Mouse (Mus musculus) layer of hippocampus, adult 9-11 months (tissue): ENCODE results near the gene Sardh.

Source experiments
- DNase-seq: peaks from one replicate; pipeline ENCODE4 v3.0.0; 2022

The Sardh gene

DNA sequence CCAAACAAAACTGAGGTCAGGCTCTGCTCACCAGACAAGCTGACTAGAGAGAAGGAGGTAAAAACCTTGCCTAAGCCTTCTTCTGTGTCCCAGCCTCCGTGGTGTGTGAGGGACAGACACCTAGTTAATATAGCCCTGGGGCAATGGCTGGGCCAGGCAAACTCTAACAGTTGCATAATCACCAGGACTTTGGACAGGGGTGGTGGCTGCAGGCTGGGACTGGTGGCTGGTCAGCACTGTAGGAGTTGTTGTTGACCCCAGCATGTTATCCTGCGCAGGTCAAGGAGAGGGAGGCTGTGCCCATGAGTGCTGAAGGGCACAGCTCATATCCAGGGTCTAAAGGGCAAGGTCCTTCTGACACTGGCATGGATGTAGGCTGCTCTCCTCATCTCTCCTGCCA is at the start of gene Sardh:
Gene Sardh, minus strand, starts transcription at position 127 of the 400 bp plus-strand sequence.
- no peak for DNase-seq

DNA sequence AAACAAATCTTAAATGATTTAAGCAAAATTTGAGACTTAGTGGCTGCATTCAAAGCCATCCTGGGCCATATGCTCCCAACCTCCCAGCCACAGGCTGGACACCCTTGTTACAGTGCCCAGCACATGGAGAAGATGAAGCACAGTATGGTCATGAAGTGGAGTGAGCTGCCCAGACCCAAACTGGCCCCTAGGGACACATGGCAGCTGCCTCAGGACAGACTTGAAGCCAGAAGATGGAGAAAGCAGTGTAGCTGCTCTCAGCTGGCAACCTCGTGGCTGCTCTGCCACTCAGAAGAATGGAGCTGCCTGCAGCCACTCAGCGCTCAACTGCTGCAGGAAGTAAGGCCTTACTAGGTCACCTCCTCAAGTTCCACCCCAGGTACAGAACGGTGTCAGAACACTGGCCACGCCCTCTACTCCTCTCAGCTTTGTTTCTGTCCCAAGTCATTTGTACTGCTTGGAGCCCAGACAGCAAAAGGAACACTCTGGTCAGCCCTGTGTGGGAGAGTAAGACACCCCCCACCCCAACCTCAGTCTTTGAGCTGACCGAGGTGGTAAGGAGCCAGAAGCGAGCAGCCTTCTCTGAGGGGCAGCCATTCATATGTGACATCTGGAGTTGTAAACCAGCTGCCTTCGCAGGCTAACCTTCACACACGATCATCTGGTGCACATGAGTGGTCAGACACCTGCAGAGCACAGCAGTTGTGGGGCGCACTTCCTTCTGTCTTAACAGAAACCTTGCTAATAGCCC is 48.7 kb upstream of the Sardh start:
- no peak for DNase-seq

DNA sequence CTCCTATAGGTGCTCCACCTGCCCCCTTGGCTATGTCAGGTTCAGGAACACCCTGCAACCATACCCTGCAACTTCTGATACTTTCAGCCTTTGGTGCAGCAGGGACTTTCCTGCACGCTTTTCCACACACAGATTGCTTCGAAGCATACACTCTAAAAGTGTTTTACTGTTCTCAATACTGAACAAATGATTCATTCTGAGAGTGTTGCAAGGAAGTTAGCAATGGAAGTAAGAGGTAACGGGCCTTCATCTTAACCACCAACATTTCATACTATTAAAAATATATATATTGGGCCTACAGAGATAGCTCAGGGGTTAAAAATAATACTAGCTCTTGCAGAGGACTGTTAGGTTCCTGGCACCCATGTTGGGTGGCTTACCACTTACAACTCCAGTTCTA is 46.6 kb upstream of the Sardh start:
- no peak for DNase-seq

DNA sequence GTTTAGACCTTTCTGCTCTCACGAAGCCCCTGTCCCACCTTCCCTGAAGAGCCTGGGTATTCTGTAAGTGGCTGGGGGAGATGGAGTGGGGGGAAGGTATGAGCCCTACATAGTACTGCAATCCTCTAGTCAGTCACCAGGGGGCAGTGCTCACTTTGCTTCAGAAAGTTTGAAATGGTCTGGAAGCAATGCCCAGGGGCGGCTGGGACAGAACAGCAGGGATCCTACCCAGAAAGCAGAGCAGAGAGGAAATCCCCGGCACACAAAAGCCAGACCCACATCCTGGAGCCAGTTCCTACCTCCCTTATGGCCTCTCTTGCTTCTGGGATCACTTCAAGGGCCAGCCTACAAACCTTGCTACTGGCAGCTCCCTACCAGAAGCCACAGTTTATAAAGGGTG is 40.9 kb upstream of the Sardh start:
- DNase-seq: peak; percentile 69

DNA sequence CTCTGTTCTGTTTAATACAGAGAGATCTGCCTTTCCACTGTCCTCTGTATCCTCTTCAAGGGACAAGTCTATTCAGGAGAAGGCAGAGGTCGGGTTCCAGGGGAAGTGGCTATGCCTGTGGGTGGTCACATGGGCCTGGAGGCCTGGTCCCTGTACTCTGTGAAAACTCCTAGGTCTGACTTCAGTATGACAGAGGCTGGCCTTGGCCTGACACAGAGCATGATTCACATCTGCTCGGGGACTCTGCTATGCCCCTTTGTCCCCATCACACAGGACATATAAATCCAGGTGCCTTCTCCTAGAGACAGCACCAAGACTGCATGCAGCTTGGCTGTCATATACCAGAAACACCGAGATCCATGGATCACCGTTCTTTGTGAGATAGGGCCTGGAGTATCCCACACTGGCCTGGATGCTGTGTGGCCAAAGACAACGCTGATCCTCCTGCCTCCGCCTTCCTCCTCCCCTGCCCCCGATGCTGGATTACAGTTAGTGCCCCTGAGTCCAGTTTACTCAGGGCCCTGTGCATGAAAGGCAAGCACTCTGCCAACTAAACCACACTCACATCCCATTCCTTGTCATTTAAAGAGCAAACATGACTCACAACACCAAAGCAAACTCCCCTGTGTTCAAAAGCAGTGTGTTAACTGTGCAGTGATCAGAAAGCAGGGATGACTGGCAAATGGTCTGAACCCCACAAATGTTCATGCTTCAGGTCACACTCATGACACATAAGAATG is 39.0 kb upstream of the Sardh start:
- DNase-seq: no peak

DNA sequence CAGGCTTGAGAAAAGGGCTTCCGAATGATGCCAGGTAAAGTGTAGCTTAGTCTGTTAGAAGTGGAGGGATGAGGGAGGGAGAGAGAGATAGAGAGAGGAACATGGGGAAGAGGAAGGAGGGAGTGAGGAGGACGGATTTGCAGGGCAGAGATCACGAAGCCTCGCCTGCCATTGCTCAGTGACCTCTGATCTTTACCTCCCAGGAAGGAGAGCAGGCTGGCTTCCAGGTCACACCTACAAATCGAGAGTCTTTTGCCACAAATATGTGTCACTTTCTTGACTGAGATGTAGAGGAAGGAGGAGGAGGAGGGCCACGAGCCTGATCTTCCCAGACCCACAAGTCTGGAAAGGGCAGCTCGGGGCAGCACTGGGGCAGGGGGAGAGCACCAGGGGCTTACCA is 36.3 kb upstream of the Sardh start:
- DNase-seq: no peak

DNA sequence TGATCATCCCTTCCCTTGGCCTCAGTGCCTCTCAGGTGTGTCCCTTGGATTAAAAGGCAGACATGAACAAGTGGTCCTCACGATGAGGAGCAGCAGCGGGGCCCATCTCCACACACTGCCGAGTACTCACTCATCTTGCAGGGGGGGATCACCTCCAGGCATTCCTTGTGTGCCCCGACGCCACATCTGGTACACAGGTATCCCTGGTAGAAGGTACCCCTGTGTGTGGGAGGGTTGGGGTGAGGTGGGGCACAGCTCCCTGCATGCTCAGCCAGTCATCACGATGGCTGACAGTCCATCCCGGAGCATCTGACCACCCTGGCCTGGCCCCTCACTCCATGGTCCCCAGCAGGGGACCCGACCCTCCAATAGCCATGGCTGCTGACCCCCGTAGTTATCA is 33.6 kb upstream of the Sardh start:
- DNase-seq: no peak

DNA sequence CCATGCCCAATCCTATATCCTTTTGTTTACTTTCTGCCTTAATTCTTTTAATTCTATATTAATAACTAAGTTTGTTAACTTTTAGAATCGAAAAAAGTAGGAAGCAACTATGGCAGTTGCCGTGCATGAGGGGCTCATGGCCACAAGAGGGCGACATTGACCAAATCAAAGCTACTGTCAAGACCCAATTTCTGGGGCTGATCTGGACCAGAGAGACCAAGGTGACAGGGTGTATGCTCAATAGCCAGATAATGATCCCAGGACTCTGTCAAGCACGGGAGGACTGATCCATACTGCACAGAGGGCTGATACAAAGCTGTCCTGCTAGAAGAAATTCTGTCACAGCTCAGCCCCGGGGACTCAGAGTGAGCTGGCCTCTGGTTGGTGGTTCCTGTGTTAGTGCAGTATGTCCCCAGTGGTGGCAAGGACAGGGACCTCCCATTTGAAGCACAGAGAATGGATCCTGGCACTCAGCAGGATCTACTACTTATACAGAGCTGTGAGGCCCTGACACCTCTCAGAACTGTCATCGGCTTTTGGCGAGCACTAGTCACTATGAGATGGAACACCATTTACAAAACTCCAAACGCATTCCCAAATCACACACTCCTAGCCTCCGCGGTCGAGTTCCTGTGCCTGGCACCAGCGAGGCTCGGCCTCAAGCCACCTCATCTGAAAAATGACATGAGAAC is 32.9 kb upstream of the Sardh start:
- peak; percentile 38 for DNase-seq

DNA sequence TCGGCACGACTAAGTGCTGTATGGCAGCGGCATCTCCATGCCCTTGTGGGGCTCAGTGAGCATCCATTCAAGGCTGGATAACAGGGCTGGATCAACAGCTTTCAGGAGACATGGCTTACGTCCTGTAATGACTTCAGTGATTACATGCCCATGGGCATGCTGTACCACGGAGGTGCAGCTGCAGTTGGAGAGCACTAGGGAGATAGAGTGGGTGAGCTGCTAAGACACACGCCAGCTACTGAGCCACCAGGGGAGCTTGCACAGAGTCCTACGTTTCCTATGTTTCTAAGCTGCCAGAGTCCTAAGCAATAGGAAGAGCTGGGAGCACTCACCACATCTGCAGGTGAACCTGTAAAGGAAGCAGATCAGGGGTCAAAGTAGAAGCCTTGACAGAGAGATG is 30.7 kb upstream of the Sardh start:
- no peak for DNase-seq

DNA sequence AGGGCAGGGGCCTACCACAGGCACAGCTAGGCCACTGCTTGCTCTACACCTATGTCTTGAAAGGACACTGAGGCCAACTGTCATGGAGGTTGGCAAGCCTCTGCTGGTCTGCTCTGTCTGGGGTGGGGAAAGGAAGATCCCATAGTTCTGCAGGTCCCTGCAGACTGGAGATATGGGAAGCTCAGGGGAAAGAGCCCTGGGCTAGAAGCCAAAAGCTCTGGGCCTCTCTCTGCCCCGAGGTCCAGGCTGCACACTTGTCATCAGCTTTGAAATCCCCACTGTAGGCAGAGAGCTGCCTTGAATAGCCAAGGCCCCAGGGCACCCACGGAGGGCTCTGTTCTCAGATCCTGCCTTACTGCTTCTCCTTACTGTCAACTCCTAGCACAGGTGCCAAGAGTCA is 20.2 kb upstream of the Sardh start:
- no peak for DNase-seq

DNA sequence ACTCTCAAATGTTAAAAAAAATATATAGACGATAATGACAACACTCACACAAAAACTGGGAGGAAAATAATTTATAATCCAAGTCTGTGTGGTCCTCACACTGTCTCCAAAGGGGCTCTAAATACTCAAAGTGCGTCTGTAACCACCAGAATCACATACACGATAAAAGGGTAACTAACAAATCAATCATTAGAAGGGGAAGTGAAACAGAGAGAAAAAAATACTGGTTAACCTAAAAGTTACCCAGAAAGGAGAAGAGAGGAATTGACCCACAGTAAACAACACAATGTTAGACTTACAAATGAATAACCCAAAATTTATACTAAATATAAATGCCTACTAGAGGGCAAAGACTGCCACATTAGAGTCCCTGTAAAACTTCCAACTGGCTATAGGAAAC is 17.7 kb upstream of the Sardh start:
- no peak for DNase-seq

DNA sequence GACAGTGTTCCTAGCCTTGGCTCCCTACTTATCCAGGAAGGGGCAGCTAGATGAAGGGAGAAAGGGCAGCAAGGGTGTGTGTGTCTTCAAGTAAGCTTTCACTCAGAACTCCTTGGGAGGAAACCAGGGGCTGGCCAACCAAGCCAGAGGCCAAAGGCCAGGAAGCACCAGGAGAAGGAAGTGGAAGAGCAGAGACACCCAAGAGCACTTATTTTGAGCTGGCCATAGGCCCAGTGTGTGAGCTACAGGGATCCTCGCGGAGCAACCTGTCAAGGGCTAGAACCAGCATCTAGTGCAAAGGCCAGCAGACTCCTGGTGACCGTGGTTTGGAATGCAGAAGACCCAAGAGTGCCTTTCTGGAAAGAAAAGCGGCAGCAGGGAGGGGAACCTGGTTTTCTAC is 14.8 kb upstream of the Sardh start:
- no peak for DNase-seq

DNA sequence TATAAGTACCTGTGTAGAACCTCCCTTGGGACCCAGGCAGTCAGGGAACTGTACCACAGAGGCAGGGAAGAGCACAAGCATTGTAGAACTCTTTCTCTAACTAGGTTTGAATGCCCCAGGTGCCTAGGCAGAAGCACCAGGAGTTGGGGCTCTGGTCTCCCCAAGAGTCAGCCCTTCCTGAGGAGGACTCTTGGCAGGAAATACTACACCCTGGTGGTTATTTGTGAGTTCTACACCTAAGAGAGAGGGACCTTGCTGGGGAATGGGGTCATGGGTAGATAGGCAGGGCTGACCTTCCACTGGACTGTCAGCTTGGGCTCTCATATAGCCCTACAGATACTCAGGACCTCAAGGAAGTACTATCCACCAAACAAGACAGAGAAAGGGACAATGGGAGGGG is 3.3 kb upstream of the Sardh start:
- no peak for DNase-seq

DNA sequence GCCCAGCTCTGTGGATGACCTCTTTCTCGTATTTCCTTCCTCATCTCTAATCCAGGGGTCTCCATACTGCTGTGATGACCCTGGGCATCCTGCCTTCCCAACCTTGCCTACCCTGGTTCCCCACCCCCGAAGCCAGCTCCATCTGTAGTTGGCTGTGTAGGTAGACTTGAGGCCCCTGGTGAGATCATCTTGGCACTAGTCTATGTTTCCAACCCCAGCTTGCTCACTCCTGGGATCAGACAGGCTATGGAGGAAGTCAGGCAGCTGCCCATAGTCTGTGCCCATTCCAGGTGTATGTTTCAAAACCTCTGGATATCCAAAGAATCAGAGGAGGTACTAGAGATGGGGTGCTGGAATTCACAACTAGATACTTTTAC is 662 bp downstream of the Sardh start:
- DNase-seq: no peak

DNA sequence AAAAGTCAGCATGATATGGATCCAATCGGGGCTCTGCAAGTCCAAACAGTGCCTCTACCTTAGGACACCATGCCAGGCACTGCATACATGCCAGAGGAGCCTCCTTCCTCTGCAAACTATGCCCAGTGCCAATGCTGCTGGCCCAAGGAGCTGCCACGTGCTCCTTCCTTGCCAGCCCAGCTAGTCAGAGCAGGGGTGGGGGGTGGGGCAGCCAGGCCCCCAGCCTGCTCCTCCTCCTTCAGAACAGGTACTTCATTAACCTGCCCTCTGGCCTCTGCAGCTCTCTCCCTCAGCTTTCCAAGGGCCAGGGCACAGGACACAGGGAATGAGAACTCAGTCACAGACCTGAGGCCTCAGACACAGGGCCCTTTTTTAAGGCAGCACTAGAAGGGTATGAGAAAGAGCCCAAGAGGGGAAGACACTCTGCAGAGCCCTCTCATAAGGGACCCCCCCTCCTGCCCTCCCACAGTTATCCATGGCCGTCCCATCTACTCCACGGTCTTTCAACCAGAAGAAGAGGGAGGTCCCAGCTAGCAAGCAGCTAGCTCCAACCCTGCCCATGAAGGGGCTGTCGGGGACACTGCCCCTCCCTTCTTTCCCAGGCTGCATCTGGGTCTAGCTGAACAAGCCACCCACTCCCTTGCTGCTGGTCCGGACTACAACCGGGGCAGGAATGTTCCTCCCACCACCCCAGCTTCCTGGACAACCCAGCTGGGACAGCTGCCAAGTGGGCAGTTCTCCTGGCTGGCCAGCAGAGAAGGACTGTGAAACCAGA is 1.2 kb downstream of the Sardh start:
- DNase-seq: peak; percentile 87

DNA sequence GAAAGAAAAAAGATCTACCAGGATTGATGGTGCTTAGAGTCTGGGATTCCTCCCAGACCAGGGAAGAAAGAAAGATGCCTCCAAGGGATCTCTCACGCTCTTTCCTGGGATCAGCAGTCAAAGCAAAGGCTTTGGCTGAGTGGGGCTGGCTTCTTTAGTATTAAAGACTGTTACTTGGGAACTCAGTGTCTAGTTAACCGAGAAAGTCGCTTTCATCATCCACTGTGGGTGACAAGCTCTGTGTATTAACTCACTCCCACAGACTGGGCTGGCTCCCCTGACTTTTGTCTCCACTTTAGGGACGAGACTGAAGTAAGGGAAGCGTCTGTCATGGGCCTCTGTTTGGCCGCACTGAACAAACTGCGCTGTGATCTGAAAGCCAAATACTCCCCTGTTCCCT is 2.2 kb downstream of the Sardh start:
- DNase-seq: no peak

DNA sequence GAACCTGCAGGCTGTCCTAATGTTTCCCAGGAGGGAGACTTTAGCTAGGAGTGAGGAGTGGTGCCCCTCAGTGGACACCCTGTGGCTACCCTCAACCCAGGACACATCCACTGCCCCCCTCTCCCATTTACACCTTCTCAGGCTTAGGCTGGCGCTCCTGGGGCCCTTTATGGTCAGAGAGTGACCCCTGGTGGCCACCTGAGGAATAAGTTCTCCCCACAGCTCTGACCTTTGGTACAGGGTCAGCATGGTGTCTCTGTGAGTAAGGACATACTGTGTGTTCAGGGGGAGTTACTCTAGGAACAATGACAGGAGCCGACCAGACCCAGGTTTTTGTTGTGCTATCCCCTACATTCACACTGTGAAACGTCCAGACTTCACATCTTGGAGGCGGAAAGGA is 10.8 kb downstream of the Sardh start:
- no peak for DNase-seq

DNA sequence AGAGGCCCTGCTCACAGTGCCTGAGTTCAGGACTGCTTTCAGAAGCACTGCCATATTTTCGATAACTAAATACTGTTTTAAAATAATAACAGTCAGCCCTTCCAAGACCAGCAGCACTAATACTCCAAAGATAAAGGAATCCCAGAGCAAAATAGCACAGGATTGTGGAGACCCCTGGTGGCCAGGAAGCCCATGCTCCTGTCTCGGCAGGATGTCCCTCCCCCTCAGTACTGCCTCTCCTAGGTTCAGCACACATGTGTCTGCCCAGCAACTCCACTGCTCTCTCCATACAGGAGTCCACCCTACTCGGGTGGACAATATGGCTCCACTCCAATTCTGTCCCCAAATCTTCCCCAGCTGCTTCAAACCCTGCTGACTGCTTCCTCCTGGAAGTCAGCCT is 12.4 kb downstream of the Sardh start:
- DNase-seq: peak; percentile 67

DNA sequence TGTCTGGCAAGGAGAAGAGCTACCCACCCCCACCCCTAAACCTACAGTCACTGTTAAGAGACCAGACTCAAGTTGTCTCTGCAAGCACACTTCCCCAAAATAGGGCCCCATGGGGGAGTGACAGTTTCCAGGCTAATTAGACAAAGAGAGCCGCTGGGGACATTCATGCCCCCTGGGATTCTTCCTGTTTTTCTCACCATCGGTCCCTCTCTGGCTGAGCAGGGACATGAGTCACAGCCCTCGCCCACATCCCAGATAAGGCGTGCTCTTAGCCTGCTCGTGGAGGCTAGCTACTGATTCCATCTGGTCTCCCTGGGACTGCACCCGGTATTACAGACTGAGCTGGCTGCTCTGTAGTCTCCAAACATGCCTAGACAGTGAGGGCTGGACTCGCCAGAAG is 15.8 kb downstream of the Sardh start:
- peak; percentile 86 for DNase-seq

DNA sequence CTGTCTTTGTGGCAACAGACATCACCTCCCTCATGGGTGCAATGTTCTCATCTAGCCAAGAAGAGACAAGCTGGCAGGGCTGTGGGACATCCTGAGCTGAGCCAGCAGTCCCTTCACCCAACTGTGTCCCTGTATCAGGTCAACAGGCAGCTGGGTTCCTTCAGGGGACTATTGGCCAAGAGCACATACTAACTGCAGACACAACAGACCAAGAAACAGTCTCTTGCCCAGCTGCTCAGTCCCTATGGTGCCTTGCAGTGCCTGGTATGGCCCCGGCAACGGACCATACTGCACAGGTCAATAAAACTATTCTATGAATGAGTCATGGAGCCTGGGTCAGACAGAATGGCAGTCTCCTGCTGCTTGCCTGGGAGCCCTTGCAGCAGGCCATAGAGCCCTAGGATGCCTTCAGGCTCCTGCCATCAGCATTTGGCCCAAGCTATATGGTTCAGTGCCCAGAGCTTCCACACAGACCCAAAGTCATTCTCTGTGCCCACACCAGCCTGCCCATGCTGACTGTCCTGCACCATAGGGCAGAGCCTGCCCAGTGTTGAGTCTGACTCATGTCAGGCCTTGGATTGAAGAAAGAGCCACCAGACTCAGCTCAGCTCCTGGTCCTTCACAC is 18.5 kb downstream of the Sardh start:
- peak; percentile 66 for DNase-seq

DNA sequence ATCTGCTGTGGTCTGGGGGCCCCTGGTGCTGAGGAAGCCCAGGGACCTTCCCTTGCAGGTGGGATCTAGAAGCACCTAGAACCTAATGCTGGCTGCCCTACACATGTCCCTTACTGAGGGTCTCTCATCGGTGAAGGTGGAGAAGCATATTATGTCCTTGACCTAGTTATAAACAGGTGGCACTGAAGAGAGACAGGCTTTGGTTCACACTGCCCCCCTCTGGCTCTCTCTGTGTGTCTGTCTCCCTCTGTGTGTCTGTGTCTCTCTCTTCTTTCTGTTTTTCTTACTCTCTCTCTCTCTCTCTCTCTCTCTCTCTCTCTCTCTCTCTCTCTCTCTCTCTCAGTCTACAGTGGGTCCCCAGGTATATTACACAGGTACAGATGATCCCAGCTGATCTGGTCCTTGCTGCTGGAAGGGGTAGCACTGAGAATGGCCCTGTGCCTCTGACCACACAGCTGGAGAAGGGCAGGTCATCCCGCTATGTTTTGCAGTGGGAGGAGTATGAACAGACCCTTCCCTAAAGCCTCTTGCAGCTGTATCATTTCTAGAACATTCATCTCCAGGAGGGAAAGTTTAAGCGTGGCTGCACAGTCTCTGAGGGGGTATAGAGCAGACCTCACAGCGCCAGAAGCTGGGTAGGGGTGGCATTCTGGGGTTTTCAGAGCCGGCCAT is 19.2 kb downstream of the Sardh start:
- DNase-seq: no peak

DNA sequence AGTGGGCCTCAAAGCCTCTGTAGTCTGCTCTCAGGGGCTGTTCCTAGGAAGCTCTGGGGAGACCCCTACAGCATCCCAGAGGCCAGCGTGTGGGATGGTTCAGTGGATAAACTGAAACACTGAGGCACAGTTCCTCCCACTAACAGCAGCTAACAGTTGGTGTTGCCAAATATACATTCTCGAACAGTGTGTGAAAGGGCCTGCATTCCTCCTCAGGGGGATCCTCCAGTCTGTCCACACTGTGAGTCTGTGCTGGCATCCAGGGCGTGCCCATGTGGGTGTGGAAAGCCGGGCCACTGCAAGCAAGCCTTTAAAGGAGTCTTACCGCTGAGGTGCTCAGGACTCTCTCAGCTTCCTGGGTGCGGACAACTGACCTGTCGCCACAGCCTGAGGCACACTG is 21.6 kb downstream of the Sardh start:
- DNase-seq: peak; percentile 53
